Mouse (Mus musculus) neural tube, embryonic 12.5 days (tissue): ENCODE measurements at regions not wholly inside any gene's neighbourhood (a gene's known extent, or its start where the extent isn't known, plus 50 kb on each side); places are given as distances from the start of the nearest gene placed in this dataset.

Experiments used
- ATAC-seq: fragments of 200-750 bp; cut with Nextera tagmentation; 2 replicates; pipeline ENCODE4 v1.8.0; 2017; ENCODE audit warnings: low read depth, mild to moderate bottlenecking, moderate TSS enrichment, moderate library complexity; ENCODE audit not compliant: low FRiP score
- H3K27ac ChIP-seq: fragments of 300-500 bp; sonication (generic); 2 replicates; pipeline ENCODE4 v1.5.1; 2016
- H3K27me3 ChIP-seq: fragments of 300-500 bp; sonication (generic); replicated peaks from 2 replicates; pipeline ENCODE4 v1.6.1; 2016; ENCODE audit warnings: mild to moderate bottlenecking
- H3K36me3 ChIP-seq: fragments of 300-500 bp; sonication (generic); 2 replicates; pipeline ENCODE4 v1.6.1; 2016; ENCODE audit warnings: mild to moderate bottlenecking
- H3K4me1 ChIP-seq: fragments of 300-500 bp; sonication (generic); 2 replicates; pipeline ENCODE4 v1.6.1; 2016
- H3K4me2 ChIP-seq: fragments of 300-500 bp; sonication (generic); replicated peaks from 2 replicates; pipeline ENCODE4 v1.6.1; 2016; ENCODE audit warnings: mild to moderate bottlenecking
- H3K4me3 ChIP-seq: fragments of 300-500 bp; sonication (generic); 2 replicates; pipeline ENCODE4 v1.5.1; 2016
- H3K9ac ChIP-seq: fragments of 300-500 bp; sonication (generic); 2 replicates; pipeline ENCODE4 v1.6.1; 2016; ENCODE audit warnings: mild to moderate bottlenecking
- H3K9me3 ChIP-seq: fragments of 300-500 bp; sonication (generic); 2 replicates; pipeline ENCODE4 v1.6.1; 2016; ENCODE audit warnings: mild to moderate bottlenecking
- WGBS: fragments of 180-500 bp; shearing (Covaris S2); methylation state at CpG from one replicate; pipeline ENCODE4 v1.1.7; 2016; 5-methylcytosine and 5-hydroxymethylcytosine counted together

DNA sequence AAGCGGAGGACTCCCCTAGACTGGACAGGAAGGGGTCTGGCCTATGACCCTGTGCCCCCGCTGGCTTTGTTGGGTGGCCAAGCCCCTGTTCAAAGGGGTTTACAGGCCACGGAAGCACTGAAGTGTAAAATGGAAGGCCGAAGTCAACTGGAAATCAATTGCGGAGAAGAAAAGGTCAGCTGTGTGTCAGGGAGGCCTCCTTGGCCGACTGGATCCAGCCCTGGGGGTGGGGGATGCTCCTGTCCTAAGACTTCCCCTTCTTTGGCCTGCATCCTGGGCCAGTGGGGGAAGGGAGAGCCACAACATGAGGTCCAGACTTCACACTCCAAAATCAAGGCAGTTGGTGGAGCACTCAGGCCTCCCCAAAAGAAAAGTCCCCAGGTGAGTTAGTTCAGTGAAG is 66.4 kb upstream of the Ret start:
- Histone ChIP-seq H3K9ac (no peak overlapping the region), H3K27me3 (no peaks in the 10 kb centered on the region), H3K9me3 (no peaks in the 10 kb centered on the region), H3K27ac (no peak overlapping the region), H3K4me2 (no peak overlapping the region), H3K4me1 (no peaks in the 10 kb centered on the region), H3K4me3 (no peak overlapping the region), H3K36me3 (no peaks in the 10 kb centered on the region)
- WGBS = 6% methylated on average over 6 of the region's 6 CpGs
- ATAC-seq = no peak

- H3K9ac ChIP-seq = no peak overlapping the region
- WGBS = 84% methylated on average over 5 of the region's 5 CpGs
- no peak overlapping the region for H3K4me3 ChIP-seq
- H3K4me2 ChIP-seq = no peak overlapping the region
- no peaks in the 10 kb centered on the region for H3K9me3 ChIP-seq
- no peak overlapping the region for H3K27ac ChIP-seq
- H3K27me3 ChIP-seq = no peaks in the 10 kb centered on the region
- no peaks in the 10 kb centered on the region for H3K36me3 ChIP-seq
- no peak for ATAC-seq
- no peaks in the 10 kb centered on the region for H3K4me1 ChIP-seq
Measured at GRCm38 (mm10) chr6:118259881-118260280, 62.4 kb upstream of the Ret start.

GRCm38 (mm10) chr6:118254871-118255270 is 57.4 kb upstream of the Ret start:
- H3K4me2 ChIP-seq = no peak overlapping the region
- 77% methylated on average over 5 of the region's 5 CpGs for WGBS
- no peak overlapping the region for H3K4me3 ChIP-seq
- no peaks in the 10 kb centered on the region for H3K9me3 ChIP-seq
- H3K4me1 ChIP-seq = no peaks in the 10 kb centered on the region
- no peak for ATAC-seq
- H3K27ac ChIP-seq = no peak overlapping the region
- no peak overlapping the region for H3K9ac ChIP-seq
- no peaks in the 10 kb centered on the region for H3K27me3 ChIP-seq
- H3K36me3 ChIP-seq = no peaks in the 10 kb centered on the region

DNA sequence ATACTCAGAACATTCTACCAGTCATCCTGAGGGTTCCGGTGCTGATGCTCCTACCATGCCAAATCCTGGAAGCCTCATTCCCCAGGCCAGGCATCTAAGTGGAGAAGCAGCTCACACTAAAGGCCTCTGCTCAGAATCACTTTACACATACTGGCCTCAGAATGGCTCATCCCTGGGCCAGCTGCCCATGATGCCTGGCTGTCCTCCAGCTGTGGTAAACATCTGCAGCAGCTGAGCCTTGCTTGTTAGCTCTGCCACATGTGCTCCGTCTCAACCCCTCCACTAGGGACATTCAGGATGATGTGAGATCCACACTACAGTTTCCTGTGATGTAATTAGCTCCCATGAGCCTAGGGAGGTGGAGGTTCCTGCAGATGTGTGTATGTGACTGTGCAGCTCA is 55.2 kb upstream of the Ret start:
- H3K9ac ChIP-seq = no peak overlapping the region
- no peak for ATAC-seq
- H3K4me3 ChIP-seq = no peak overlapping the region
- WGBS = 83% methylated on average over 2 of the region's 2 CpGs
- no peak overlapping the region for H3K27ac ChIP-seq
- H3K4me1 ChIP-seq = no peaks in the 10 kb centered on the region
- H3K36me3 ChIP-seq = no peaks in the 10 kb centered on the region
- H3K4me2 ChIP-seq = no peak overlapping the region
- H3K27me3 ChIP-seq = no peaks in the 10 kb centered on the region
- H3K9me3 ChIP-seq = no peaks in the 10 kb centered on the region

DNA sequence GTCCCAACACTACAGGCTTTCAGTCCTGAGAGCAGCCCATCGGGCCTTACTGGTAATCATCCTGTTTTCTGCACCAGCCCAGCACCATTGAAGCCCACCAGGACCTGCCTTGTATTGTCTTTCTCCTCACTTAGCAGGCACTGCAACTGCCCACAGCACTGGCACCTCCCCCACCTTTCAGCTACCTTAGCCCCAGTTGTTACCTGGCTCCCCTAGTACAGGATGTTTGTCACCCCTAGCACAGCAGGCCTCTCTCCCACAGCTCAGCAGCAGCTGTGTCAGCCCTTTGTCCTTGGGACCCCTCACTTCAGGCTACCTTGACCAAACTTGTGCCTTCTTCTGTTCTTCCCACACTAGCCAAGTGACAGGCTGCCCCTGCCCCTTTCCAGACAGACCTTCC is 53.6 kb upstream of the Ret start:
- Histone ChIP-seq H3K9me3 (no peaks in the 10 kb centered on the region), H3K9ac (no peak overlapping the region), H3K4me2 (no peak overlapping the region), H3K36me3 (no peaks in the 10 kb centered on the region), H3K27ac (no peak overlapping the region), H3K4me3 (no peak overlapping the region), H3K27me3 (no peaks in the 10 kb centered on the region), H3K4me1 (no peaks in the 10 kb centered on the region)
- WGBS = 53% methylated on average over 1 of the region's 1 CpGs
- no peak for ATAC-seq

GRCm38 (mm10) chr6:118250006-118250405 is 52.5 kb upstream of the Ret start:
- Histone ChIP-seq H3K27me3 (no peaks in the 10 kb centered on the region), H3K4me2 (no peak overlapping the region), H3K27ac (no peak overlapping the region), H3K9ac (no peak overlapping the region), H3K4me3 (no peak overlapping the region), H3K9me3 (no peaks in the 10 kb centered on the region), H3K4me1 (no peaks in the 10 kb centered on the region), H3K36me3 (no peaks in the 10 kb centered on the region)
- no peak for ATAC-seq
- 77% methylated on average over 6 of the region's 6 CpGs for WGBS
